Mouse (Mus musculus) testis, adult 2 months (tissue): ENCODE results near the gene Spg20.

Experiments
- CTCF ChIP-seq: fragments of 200-500 bp; IDR thresholded peaks from 2 replicates; pipeline ENCODE4 v1.5.1; 2012; ENCODE audit warnings: low read depth, mild to moderate bottlenecking, inconsistent platforms, low read length, moderate library complexity; ENCODE audit not compliant: control insufficient read depth, insufficient read depth, insufficient replicate concordance
- POLR2A ChIP-seq: fragments of 200-500 bp; IDR thresholded peaks from 2 replicates; pipeline ENCODE4 v1.6.1; 2012; ENCODE audit warnings: low read depth, mild to moderate bottlenecking, inconsistent platforms, low read length, moderate library complexity; ENCODE audit not compliant: control insufficient read depth

DNA sequence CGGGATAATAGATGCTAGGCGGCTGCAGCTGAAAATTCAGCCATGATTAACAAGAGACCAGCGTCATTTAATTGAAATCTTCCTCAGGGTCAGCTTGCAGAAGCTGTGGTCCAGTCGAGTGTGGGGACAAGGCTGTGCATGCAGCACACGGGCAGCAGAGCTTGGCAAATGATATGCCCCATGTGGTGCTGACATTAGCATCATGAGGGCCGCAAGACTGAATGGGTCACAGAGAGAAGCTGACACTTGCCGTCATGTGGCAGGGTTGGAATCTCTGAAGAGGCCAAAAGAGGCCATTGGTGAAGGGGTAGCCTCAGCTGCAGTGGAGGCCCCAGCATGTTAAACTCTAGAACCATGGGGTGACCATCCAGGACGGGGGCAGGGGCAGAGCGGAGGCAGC lies 49.3 kb upstream of the Spg20 start:
- TF ChIP-seq CTCF (no peak), POLR2A (no peak)
